In genomic region chr9:119576977-119577376, GRCm38 (mm10) we compare ENCODE assay signal across 21 mouse cellular contexts. TPM values are rescaled to one million over a fixed set of nuclear protein-coding genes. Genes with fewer than 3 reads are reported as not detected.
A peak's percentile ranks its signal among the peaks of the same experiment; 100 is the strongest.
DNase-seq lines count a peak whose midpoint lies in the region; ATAC-seq and TF ChIP-seq lines count a peak whose summit lies in the region.
"Had no signal": no experiment of that assay in that cellular context is flagged by ENCODE, and none has a peak within 500 bp of the region (broad histone marks: within the 10 kb centered on the region; RNA-seq: fewer than 3 reads in every experiment).

No protein-coding gene starts in this region.

- no peaks in the 10 kb centered on the region for H3K9me3 ChIP-seq in heart, embryonic 10.5 days
- no peaks in the 10 kb centered on the region for H3K9me3 ChIP-seq in liver, postnatal 0 days (ENCODE audit: low read length)
- H3K9me3 ChIP-seq: embryonic facial prominence, embryonic 15.5 days; neural tube, embryonic 15.5 days; stomach, embryonic 15.5 days had no signal

- DNase-seq in heart, embryonic 10.5 days (ENCODE audit: low spot score) = no peak
- no peak for DNase-seq in heart, postnatal 4 days
- DNase-seq in left cerebral cortex, postnatal 14 days (ENCODE audit: low spot score in 2 of 2) = peak; percentile 33 to 58
- DNase-seq in left cerebral cortex, postnatal 36 days (ENCODE audit: low spot score in 2 of 2) = no peak
- DNase-seq in brain, adult 2 months (ENCODE audit: low read depth, low spot score) = peak; percentile 84
- no peak for DNase-seq in liver, postnatal 0 days
- DNase-seq: cerebellum, postnatal 14 days; embryo, embryonic 11 days; left cerebral cortex, postnatal 4 days; lung, adult 2 months; lung, postnatal 36 days had no signal

- H3K4me2 ChIP-seq in myocyte (ENCODE audit: low read depth) = peak overlapping the region; percentile 59
- no peak overlapping the region for H3K4me2 ChIP-seq in liver, postnatal 0 days (ENCODE audit: low read depth, low read length)
- H3K4me2 ChIP-seq: embryonic facial prominence, embryonic 15.5 days; hindbrain, embryonic 14.5 days; neural tube, embryonic 15.5 days; stomach, embryonic 15.5 days had no signal

- no peak for TF ChIP-seq EP300 in liver, postnatal 0 days (IDR thresholded peaks at IDR 0.05; ENCODE audit: low read depth)

- no peak overlapping the region for H3ac ChIP-seq in myocyte (ENCODE audit: control insufficient read depth, insufficient read length)

- H3K36me3 ChIP-seq in heart, embryonic 10.5 days = no peaks in the 10 kb centered on the region
- H3K36me3 ChIP-seq in myocyte (ENCODE audit: control insufficient read depth, insufficient read depth) = no peaks in the 10 kb centered on the region
- no peaks in the 10 kb centered on the region for H3K36me3 ChIP-seq in liver, postnatal 0 days (replicated peaks; ENCODE audit: insufficient read depth, low read length)
- H3K36me3 ChIP-seq: embryonic facial prominence, embryonic 15.5 days; G1E; neural tube, embryonic 15.5 days; stomach, embryonic 15.5 days had no signal

- TF ChIP-seq CTCF in liver, postnatal 0 days (IDR thresholded peaks at IDR 0.05; ENCODE audit: low read depth) = no peak

- peaks cover 83% of the 10 kb centered on the region for H3K4me1 ChIP-seq in heart, embryonic 10.5 days
- H3K4me1 ChIP-seq in liver, postnatal 0 days (ENCODE audit: insufficient read depth) = peaks cover 5% of the 10 kb centered on the region; the same call in 1 of the 2 replicates

- WGBS in heart, embryonic 10.5 days = 80% methylated on average over 2 of the region's 2 CpGs
- WGBS in liver, postnatal 0 days (ENCODE audit: insufficient replicate concordance) = 53% methylated on average over 2 of the region's 2 CpGs

- no peak overlapping the region for H3K9ac ChIP-seq in liver, postnatal 0 days (replicated peaks)
- H3K9ac ChIP-seq: embryonic facial prominence, embryonic 15.5 days; hindbrain, embryonic 14.5 days; neural tube, embryonic 15.5 days; stomach, embryonic 15.5 days had no signal

- peak overlapping the region; percentile 87 for H3K4me3 ChIP-seq in heart, embryonic 10.5 days
- H3K4me3 ChIP-seq in myocyte = peak overlapping the region; percentile 30
- H3K4me3 ChIP-seq in liver, postnatal 0 days (ENCODE audit: low read depth, low read length) = no peak overlapping the region
- H3K4me3 ChIP-seq: embryonic facial prominence, embryonic 15.5 days; neural tube, embryonic 15.5 days; stomach, embryonic 15.5 days had no signal

- no peak overlapping the region for H3K27ac ChIP-seq in heart, embryonic 10.5 days
- H3K27ac ChIP-seq in liver, postnatal 0 days (ENCODE audit: low read depth) = no peak overlapping the region
- H3K27ac ChIP-seq: embryonic facial prominence, embryonic 15.5 days; hindbrain, embryonic 14.5 days; kidney, postnatal 0 days; neural tube, embryonic 15.5 days; stomach, embryonic 15.5 days had no signal

- peaks cover 97% of the 10 kb centered on the region for H3K27me3 ChIP-seq in heart, embryonic 10.5 days (ENCODE audit: insufficient read depth, poor library complexity, severe bottlenecking)
- H3K27me3 ChIP-seq in myocyte (ENCODE audit: control insufficient read depth, insufficient read depth, insufficient read length) = no peaks in the 10 kb centered on the region
- H3K27me3 ChIP-seq in liver, postnatal 0 days (ENCODE audit: insufficient read depth, low read length) = peaks cover 61% of the 10 kb centered on the region

- ATAC-seq in liver, postnatal 0 days = no peak
- ATAC-seq: CD4-positive, CD25-positive, alpha-beta regulatory T cell, adult 4 months; intestine, postnatal 0 days had no signal

- intact Hi-C loops in left cerebral cortex, postnatal 14 days (cut with DNase I) = no loop called here
- intact Hi-C loops in left cerebral cortex, postnatal 36 days (cut with DNase I) = no loop called here

- no peak for TF ChIP-seq POLR2A in myocyte (IDR thresholded peaks at IDR 0.05; ENCODE audit: insufficient read length, low read depth)

- H3K79me2 ChIP-seq in myocyte (ENCODE audit: control insufficient read depth, insufficient read depth) = peaks cover 27% of the 10 kb centered on the region

TF ChIP-seq in myocyte, 11 proteins besides CTCF, POLR2A, EP300 and RAD21:
- no peak for TF ChIP-seq SRF (IDR thresholded peaks at IDR 0.05; ENCODE audit: control insufficient read depth, insufficient read length, low read depth)
- no peak for TF ChIP-seq E2F4 (IDR thresholded peaks at IDR 0.05; ENCODE audit: insufficient read depth)
- TF ChIP-seq MAX (IDR thresholded peaks at IDR 0.05; ENCODE audit: low read depth) = no peak
- TF ChIP-seq TCF3 (IDR thresholded peaks at IDR 0.05; ENCODE audit: insufficient read length, low read depth) = no peak
- no peak for TF ChIP-seq CEBPB (IDR thresholded peaks at IDR 0.05; ENCODE audit: insufficient read depth, poor library complexity, severe bottlenecking)
- TF ChIP-seq USF1 (IDR thresholded peaks at IDR 0.05; ENCODE audit: low read depth) = no peak
- peak; percentile 39 to 80 (median 73) for TF ChIP-seq MYOD1 (IDR thresholded peaks at IDR 0.05; ENCODE audit: control insufficient read depth in 1 of 3, insufficient read length in 2 of 3, low read depth in 2 of 3)
- TF ChIP-seq REST (IDR thresholded peaks at IDR 0.05; ENCODE audit: insufficient read depth, insufficient read length) = no peak
- no peak for TF ChIP-seq POLR2AphosphoS2 (IDR thresholded peaks at IDR 0.05; ENCODE audit: insufficient read length, low read depth)
- TF ChIP-seq TCF12 (IDR thresholded peaks at IDR 0.05; ENCODE audit: insufficient read depth, poor library complexity, severe bottlenecking) = peak; percentile 78
- peak; percentile 12 to 81 (median 79) for TF ChIP-seq MYOG (IDR thresholded peaks at IDR 0.05; ENCODE audit: control insufficient read depth in 1 of 3, insufficient read depth in 1 of 3, insufficient read length in 2 of 3, low read depth in 2 of 3)

RNA-seq across cellular contexts. Expression of gene Scn5a, which starts 1.8 kb away (rescaled TPM):
- polyA plus RNA-seq in heart, embryonic 10.5 days (2016; fragmentation: Nextera tagmentation; extraction: Ambion mirVana) = 8.2 and 18.0 TPM in 2 replicates
- 100 to 1,000 TPM; 120 to 122 TPM for total RNA-seq in heart, postnatal 4 days (2021)
- 1 to 10 TPM; 1.9 to 3.0 TPM for total RNA-seq in left cerebral cortex, postnatal 14 days (2021)
- 1 to 10 TPM; 2.8 to 5.4 TPM for total RNA-seq in left cerebral cortex, postnatal 36 days (2021)
- polyA plus RNA-seq in myocyte (2012; fragmentation: generic; extraction: Trizol) = 30.6 TPM
- 0.01 TPM in 2 replicates for polyA plus RNA-seq in liver, postnatal 0 days (2015; fragmentation: Nextera tagmentation; extraction: Ambion mirVana)
- total RNA-seq: liver, adult 2 months had no signal
- polyA plus RNA-seq: CD4-positive, CD25-positive, alpha-beta regulatory T cell, adult 4 months; G1E; liver, adult 2 months had no signal

Comparison
In these comparisons a context has a peak if more than half of its experiments do, and no peak if none do; other contexts are left out.
1. DNase-seq: peak in left cerebral cortex, postnatal 14 days (2 of 2) and brain, adult 2 months (single experiment); none in heart, embryonic 10.5 days (single experiment), heart, postnatal 4 days (single experiment), left cerebral cortex, postnatal 36 days (0 of 2) and liver, postnatal 0 days (single experiment).
2. RNA of gene Scn5a, which starts 1.8 kb away (total RNA-seq): 120 to 122 TPM in heart, postnatal 4 days; 2.8 to 5.4 TPM in left cerebral cortex, postnatal 36 days and 1.9 to 3.0 TPM in left cerebral cortex, postnatal 14 days; every median in the first group is over 10 times any median in the second.